Mouse (Mus musculus) heart, postnatal 25 days (tissue): ENCODE data around the gene Nwd1. TPM values are rescaled to one million over a fixed set of nuclear protein-coding genes. Genes with fewer than 3 reads are reported as not detected.

Source experiments
- DNase-seq: peaks from one replicate; pipeline ENCODE4 v3.0.0; 2022; ENCODE audit warnings: low spot score
- intact Hi-C: fragments of 180-260 bp; cut with DNase I; formaldehyde crosslinking; loops from one replicate; pipeline ENCODE4 v1.15.1; 2025
- microRNA-seq: library from miRNA; unstranded; fragments of <30 nt; microRNA quantifications from one replicate; pipeline ENCODE4 v1.2.0, GENCODE M21; 2022
- total RNA-seq, 2 experiments: library from RNA; stranded (reverse); gene quantifications; 2 replicates each; pipeline ENCODE4 v1.2.3; 2021

Nwd1 gene
- total RNA-seq, 2 experiments from 2014 or later = 0.36 to 0.57 TPM

- no peak for DNase-seq
- intact Hi-C loops = no loop called here
Observed at GRCm38 (mm10) chr8:72758310-72758709, 111.8 kb downstream of the Nwd1 start.

GRCm38 (mm10) chr8:72760216-72760615 lies 113.7 kb downstream of the Nwd1 start:
- intact Hi-C loops = no loop called here
- no peak for DNase-seq

- DNase-seq = no peak
- intact Hi-C loops = no loop called here
Observed at GRCm38 (mm10) chr8:72761322-72762051, 115.0 kb downstream of the Nwd1 start, which contains the start of gene F2rl3. Gene F2rl3 (plus strand): TSS chr8:72761880.

GRCm38 (mm10) chr8:72762306-72762705 lies 115.8 kb downstream of the Nwd1 start:
- no peak for DNase-seq
- intact Hi-C loops = no loop called here

GRCm38 (mm10) chr8:72765696-72766095 lies 119.2 kb downstream of the Nwd1 start:
- intact Hi-C loops = no loop called here
- DNase-seq = no peak

- DNase-seq = no peak
- intact Hi-C loops = no loop called here
Observed at GRCm38 (mm10) chr8:72766777-72767176, 120.3 kb downstream of the Nwd1 start.

Small RNAs within 50 kb of the gene (microRNA-seq; reads per million reads assigned to microRNA genes)
- gene Gm26237 = not detected

Other genes with a start within 250 kb of the Nwd1 start
- 10 to 100 TPM; 38.9 to 41.8 TPM for gene Eps15l1, start 225.3 kb upstream of the Nwd1 start, total RNA-seq
- 10 to 100 TPM; 13.1 to 15.4 TPM for gene Calr3, start 202.8 kb upstream of the Nwd1 start, total RNA-seq
- 1 to 10 TPM; 4.6 to 7.5 TPM for gene 1700030K09Rik, start 202.8 kb upstream of the Nwd1 start, total RNA-seq
- gene Cherp, start 171.5 kb upstream of the Nwd1 start, total RNA-seq = 10 to 100 TPM; 33.5 to 35.2 TPM
- gene Slc35e1, start 154.1 kb upstream of the Nwd1 start, total RNA-seq = 10 to 100 TPM; 70.1 to 70.3 TPM
- gene Med26, start 98.4 kb upstream of the Nwd1 start, total RNA-seq = 1 to 10 TPM; 7.7 to 9.1 TPM
- gene Smim7, start 75.6 kb upstream of the Nwd1 start, total RNA-seq = 100 to 1,000 TPM; 125 to 134 TPM
- 100 to 1,000 TPM; 453 to 459 TPM for gene Tmem38a, start 74.7 kb upstream of the Nwd1 start, total RNA-seq
- 10 to 100 TPM; 77.1 to 78.3 TPM for gene Sin3b, start 76.6 kb downstream of the Nwd1 start, total RNA-seq
- 1 to 10 TPM; 1.3 to 1.9 TPM for gene F2rl3, start 115.2 kb downstream of the Nwd1 start, total RNA-seq